Mouse (Mus musculus): ENCODE results near the gene Pheta1.

Pheta1 gene

GRCm38 (mm10) chr5:121848743-121849142 is at the start of gene Pheta1:
Pheta1 (plus strand) TSS chr5:121848984.
- peak; percentile 94 for DNase-seq

GRCm38 (mm10) chr5:121807186-121807585 is 41.6 kb upstream of the Pheta1 start:
- no peak for DNase-seq

GRCm38 (mm10) chr5:121808202-121808601 is 40.6 kb upstream of the Pheta1 start:
- DNase-seq: no peak

GRCm38 (mm10) chr5:121809667-121810224 is 39.0 kb upstream of the Pheta1 start:
- DNase-seq: no peak

- DNase-seq: no peak
Measured at GRCm38 (mm10) chr5:121810331-121811151, 38.2 kb upstream of the Pheta1 start.

- DNase-seq: no peak
Measured at GRCm38 (mm10) chr5:121811485-121811931, 37.3 kb upstream of the Pheta1 start.

GRCm38 (mm10) chr5:121812526-121813243 is 36.1 kb upstream of the Pheta1 start:
- DNase-seq: no peak

GRCm38 (mm10) chr5:121813744-121814143 is 35.0 kb upstream of the Pheta1 start:
- DNase-seq: no peak

- peak; percentile 56 for DNase-seq
Measured at GRCm38 (mm10) chr5:121815067-121815466, 33.7 kb upstream of the Pheta1 start.

GRCm38 (mm10) chr5:121815867-121816380 is 32.9 kb upstream of the Pheta1 start:
- no peak for DNase-seq

GRCm38 (mm10) chr5:121816611-121817010 is 32.2 kb upstream of the Pheta1 start:
- DNase-seq: no peak

- no peak for DNase-seq
Measured at GRCm38 (mm10) chr5:121817551-121817950, 31.2 kb upstream of the Pheta1 start.

GRCm38 (mm10) chr5:121818401-121818800 is 30.4 kb upstream of the Pheta1 start:
- no peak for DNase-seq

- no peak for DNase-seq
Measured at GRCm38 (mm10) chr5:121818862-121819261, 29.9 kb upstream of the Pheta1 start.

- no peak for DNase-seq
Measured at GRCm38 (mm10) chr5:121819559-121819958, 29.2 kb upstream of the Pheta1 start.

- DNase-seq: no peak
Measured at GRCm38 (mm10) chr5:121820161-121820560, 28.6 kb upstream of the Pheta1 start.

GRCm38 (mm10) chr5:121820657-121821056 is 28.1 kb upstream of the Pheta1 start:
- no peak for DNase-seq

GRCm38 (mm10) chr5:121821116-121821515 is 27.7 kb upstream of the Pheta1 start:
- DNase-seq: no peak

GRCm38 (mm10) chr5:121821552-121821951 is 27.2 kb upstream of the Pheta1 start:
- no peak for DNase-seq

GRCm38 (mm10) chr5:121822786-121823505 is 25.8 kb upstream of the Pheta1 start:
- DNase-seq: no peak

GRCm38 (mm10) chr5:121823668-121824067 is 25.1 kb upstream of the Pheta1 start:
- DNase-seq: no peak

- no peak for DNase-seq
Measured at GRCm38 (mm10) chr5:121824121-121824520, 24.7 kb upstream of the Pheta1 start.

GRCm38 (mm10) chr5:121825606-121826005 is 23.2 kb upstream of the Pheta1 start:
- no peak for DNase-seq

All from thymus, postnatal 14 days (tissue).